Mouse (Mus musculus): ENCODE results near the gene Msh5.
A peak's percentile ranks its signal among the peaks of the same experiment; 100 is the strongest.
"Not testable (repeated sequence)": the region's sequence is repeated elsewhere in the genome, so short reads cannot be mapped to it uniquely, and the experiment has no call there.

Gene Msh5

GRCm38 (mm10) chr17:35003022-35003838 is 43.3 kb downstream of the Msh5 start:
- DNase-seq (ENCODE audit: low read depth, low spot score): peak; percentile 52

DNA sequence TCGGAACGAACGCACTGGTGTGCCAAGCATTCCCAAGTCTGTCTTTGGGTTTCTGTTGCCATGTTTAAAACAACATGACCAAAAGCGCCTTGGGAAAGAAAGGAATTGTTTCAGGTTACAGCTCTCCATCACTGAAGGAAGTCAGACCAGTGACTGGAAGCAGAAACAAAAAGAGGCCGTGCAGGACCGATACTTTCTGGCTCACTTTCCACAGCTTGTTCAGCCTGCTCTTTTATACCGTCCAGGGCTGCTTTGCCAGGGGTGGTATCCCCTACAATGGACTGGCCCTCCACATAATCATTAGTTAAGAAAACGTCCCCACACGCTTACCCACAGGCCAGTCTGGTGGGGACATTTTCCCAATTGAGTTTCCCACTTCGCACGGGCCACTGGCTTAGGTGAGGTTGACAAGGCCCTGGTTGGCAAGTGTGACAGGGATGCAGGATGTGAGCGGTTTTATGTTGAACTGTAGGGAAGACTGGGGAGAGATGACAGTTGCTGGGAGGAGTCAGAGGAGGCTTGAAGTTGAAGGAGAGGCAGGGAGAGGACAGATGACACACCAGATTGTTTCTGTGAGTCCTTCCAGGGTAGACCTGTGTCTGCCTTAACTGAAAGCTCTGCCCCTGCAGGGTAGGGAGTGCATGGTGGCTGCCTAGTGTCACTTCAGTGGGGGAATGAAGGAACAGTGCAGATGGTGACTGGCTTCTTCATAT is 44.2 kb downstream of the Msh5 start:
- no peak for DNase-seq (ENCODE audit: low read depth, low spot score)

GRCm38 (mm10) chr17:35001452-35002152 is 44.9 kb downstream of the Msh5 start:
- no peak for DNase-seq (ENCODE audit: low read depth, low spot score)

GRCm38 (mm10) chr17:35000717-35001451 is 45.7 kb downstream of the Msh5 start, which contains the start of gene Vars:
Gene Vars, plus strand, starts transcription at chr17:35000987.
- DNase-seq (ENCODE audit: low read depth, low spot score): peak; percentile 93

DNA sequence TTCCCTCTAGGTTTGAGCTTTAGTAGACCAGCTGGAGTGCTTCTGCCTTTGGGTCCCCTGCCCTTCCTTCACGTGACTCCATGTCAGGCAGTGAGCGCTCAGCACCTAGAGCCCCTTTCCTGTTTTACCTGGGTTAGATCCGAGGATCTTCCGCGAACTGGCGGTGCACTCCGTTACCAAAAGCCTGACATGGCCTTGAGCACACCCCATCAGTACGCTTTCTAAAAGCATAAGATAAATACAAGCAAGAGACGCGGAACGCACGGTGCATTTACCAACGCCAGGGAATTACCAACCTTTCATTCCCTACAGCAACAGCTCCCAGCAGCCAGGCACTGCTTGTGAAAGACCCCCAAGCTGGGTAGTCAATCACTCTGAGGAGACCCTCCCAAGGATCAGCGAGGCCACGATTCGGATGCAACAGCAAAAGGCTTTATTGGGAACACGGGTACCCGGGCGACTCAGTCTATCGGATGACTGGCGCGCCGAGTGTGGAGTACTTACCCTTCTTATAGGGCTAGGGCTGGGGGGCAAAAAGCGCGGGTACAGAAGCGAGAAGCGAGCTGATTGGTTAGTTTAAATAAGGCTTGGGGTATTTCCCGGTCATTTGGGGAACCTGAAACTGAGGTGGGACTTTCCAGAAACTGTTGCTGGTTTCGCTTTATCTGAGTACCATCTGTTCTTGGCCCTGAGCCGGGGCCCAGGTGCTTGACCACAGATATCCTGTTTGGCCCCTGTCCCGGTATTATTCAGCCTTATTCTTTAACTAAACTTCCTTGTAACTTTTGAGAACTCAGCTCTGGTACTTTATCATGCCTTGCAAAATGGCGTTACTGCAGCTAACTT is 46.5 kb downstream of the Msh5 start:
- not testable (repeated sequence) for DNase-seq (ENCODE audit: low read depth, low spot score)

DNA sequence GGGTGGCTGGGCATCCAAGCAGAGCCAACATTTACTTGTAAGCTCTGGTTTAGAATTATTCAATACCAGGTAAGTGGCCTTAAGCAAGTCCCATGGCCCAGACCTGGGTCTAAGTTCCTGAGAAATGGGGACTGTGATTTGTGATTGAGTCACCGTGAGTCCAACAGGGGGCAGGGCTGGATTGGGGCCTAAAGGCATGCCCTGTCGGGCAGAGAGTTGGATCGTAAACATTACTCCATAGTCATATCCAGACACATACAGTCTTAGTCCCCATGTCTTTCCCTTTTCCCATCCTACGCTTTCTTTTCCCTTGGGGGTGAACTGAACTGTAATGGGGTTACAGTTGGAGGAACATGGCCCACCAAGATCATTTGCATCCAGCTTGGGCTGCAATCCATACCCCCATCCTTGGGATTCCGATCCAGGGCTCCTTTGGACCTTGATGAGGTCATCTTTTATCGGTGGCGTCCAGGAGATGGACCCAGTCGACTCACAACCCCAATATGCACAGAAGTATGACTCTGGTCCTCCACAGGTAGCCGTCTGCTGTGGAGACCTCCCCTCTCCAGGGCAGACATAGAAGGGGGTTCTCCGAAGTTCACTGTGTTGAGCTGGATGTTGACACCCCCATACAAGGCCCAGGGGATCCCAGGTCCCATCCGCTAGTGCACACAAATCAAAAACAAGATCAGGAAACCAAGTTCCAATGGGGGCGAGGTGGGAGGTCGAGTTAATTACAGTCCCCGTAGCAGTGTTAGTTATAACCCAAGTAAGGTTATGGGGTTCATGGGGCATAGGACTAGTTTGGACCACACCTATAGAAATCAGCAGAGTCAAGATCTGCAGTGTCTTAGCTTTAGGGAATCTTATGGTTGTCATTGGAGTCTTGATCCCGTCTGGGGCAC is 47.8 kb downstream of the Msh5 start:
- no peak for DNase-seq (ENCODE audit: low read depth, low spot score)

DNA sequence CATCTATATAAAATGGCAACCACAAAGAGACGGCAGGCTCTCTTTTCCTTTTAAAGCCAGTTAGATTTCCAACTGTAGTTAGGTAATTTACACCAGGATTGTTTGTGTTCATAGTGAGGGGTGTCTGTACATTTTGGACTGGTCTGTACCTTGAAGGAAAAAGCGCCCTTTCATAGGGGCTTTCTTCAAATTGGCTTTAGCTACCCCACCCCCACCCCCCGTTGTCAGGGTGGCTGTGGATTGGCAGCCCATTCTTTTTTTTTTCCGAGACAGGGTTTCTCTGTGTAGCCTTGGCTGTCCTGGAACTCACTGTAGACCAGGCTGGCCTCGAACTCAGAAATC is 49.4 kb downstream of the Msh5 start:
- no peak for DNase-seq (ENCODE audit: low read depth, low spot score)

GRCm38 (mm10) chr17:34996411-34997141 is 50.0 kb downstream of the Msh5 start:
- peak; percentile 52 for DNase-seq (ENCODE audit: low read depth, low spot score)

DNA sequence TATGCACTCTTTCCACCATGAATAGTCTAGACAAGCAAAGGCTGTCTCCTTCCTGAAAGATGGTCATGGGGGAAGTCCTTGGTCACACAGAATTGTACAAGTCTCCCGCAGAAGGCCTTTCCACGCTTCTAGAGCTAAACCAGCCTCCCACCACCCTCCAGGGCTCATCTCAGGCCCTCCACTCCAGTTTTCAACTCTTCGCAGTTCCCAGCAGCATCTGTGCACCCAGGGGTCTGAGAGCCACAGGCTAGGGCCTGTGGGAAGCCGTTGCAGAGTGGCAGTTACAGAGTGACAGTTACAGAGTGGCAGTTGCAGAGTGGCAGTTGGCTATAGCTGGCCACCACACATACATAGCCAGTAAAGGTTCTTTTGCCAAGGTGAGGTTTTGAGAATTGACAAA is 50.6 kb downstream of the Msh5 start:
- not testable (repeated sequence) for DNase-seq (ENCODE audit: low read depth, low spot score)

DNA sequence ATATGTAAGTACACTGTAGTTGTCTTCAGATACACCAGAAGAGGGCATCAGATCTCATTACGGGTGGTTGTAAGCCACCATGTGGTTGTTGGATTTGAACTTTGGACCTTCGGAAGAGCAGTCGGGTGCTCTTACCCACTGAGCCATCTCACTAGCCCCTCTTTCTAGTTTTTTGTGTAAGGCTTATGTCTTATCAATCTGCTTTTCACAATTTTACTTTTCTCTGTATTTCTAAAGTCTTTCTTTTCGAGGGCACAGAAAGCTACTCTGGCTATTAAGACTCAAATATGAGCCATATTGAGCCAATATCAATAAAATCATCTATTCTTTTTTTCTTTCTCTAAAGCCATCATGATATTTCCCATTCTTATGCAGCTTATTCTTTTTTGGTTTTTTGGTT is 51.4 kb downstream of the Msh5 start:
- not testable (repeated sequence) for DNase-seq (ENCODE audit: low read depth, low spot score)

DNA sequence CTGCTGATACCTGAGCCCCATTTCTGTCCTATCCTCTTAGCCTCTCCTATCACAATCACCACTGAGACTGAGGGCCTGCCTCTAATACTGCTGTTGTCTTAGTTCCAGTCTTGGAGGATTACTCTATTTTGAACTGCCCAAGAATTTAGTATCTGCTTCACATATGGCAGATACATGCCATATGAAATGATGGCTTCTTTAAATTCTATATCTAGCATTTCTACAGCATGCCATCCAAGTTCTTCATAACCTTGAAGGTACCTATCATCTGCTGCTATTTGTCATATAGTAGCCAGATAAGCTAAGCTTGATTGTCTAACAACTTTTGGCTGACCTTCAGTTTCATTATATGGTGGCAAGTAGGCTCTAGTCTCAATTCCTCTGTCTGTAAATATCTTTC is 51.8 kb downstream of the Msh5 start:
- no peak for DNase-seq (ENCODE audit: low read depth, low spot score)

GRCm38 (mm10) chr17:34984218-34984617 is 62.3 kb downstream of the Msh5 start:
- peak; percentile 59 for DNase-seq (ENCODE audit: low read depth, low spot score)

DNA sequence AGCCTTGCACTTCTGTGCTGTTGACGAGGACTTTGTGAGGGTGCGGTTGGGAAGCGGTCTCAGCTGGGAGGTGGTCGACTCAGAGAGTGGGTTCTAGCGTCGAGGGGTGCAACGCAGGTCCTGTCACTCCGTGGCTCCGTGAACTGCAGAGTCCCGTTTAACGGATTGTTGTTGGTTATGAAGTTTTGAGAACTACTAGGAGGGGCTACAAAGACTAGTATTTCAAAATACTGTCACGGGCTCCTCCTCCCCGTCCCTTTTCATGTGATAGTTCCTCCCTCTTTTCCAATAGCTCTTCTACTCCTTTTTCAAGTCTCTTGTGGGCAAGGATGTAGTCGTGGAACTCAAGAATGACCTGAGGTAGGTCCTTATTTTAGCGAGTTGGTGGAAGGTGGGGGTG is 64.2 kb downstream of the Msh5 start:
- DNase-seq (ENCODE audit: low read depth, low spot score): no peak

- DNase-seq (ENCODE audit: low read depth, low spot score): peak; percentile 95
Observed at GRCm38 (mm10) chr17:34981690-34982180, 64.8 kb downstream of the Msh5 start, which contains the start of gene Lsm2. Gene Lsm2, plus strand, starts transcription at chr17:34981862.

DNA sequence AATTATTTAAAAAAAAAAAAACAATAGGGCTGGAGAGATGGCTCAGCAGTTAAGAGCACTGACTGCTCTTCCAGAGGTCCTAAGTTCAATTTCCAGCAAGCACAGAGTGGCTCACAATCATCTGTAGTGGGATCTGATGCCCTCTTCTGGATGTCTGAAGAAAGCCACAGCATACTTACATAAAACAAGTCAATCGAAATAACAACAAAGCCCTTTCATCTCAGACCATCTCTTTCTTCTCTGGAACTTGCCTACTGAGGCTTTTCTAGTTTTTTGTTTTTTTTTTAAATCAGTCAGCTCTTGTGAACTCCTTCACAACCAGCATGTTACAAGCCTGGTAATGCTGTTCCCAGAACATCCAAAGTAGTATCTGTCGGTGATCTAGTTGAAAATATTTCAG is 65.9 kb downstream of the Msh5 start:
- peak; percentile 77 for DNase-seq (ENCODE audit: low read depth, low spot score)

GRCm38 (mm10) chr17:34979631-34980030 is 66.9 kb downstream of the Msh5 start:
- no peak for DNase-seq (ENCODE audit: low read depth, low spot score)
